17 mouse cellular contexts compared by ENCODE assay signal in genomic region chr5:100378211-100378610, GRCm38 (mm10).
"Had no signal": no experiment of that assay in that cellular context is flagged by ENCODE, and none has a peak within 500 bp of the region (broad histone marks: within the 10 kb centered on the region; RNA-seq: fewer than 3 reads in every experiment).

No protein-coding gene starts in this region.

- H3K4me1 ChIP-seq: neural tube, embryonic 12.5 days; neural tube, embryonic 13.5 days; neural tube, embryonic 15.5 days; stomach, embryonic 15.5 days had no signal

- H3K9me3 ChIP-seq: neural tube, embryonic 12.5 days; neural tube, embryonic 13.5 days; neural tube, embryonic 15.5 days; stomach, embryonic 15.5 days had no signal

- H3K27me3 ChIP-seq: neural tube, embryonic 12.5 days; neural tube, embryonic 13.5 days; neural tube, embryonic 15.5 days; stomach, embryonic 15.5 days had no signal

- H3K4me2 ChIP-seq: neural tube, embryonic 12.5 days; neural tube, embryonic 13.5 days; neural tube, embryonic 15.5 days; stomach, embryonic 15.5 days had no signal

- H3K4me3 ChIP-seq: neural tube, embryonic 12.5 days; neural tube, embryonic 13.5 days; neural tube, embryonic 15.5 days; stomach, embryonic 15.5 days had no signal

- H3K9ac ChIP-seq: neural tube, embryonic 12.5 days; neural tube, embryonic 13.5 days; neural tube, embryonic 15.5 days; stomach, embryonic 15.5 days had no signal

- DNase-seq: retina, postnatal 1 day; right cerebral cortex, adult 18-20 months; right cerebral cortex, postnatal 14 days; right cerebral cortex, postnatal 25 days; right cerebral cortex, postnatal 4 days; spleen, adult 18-20 months; thymus, adult 18-20 months; thymus, adult 2 months; thymus, postnatal 14 days; thymus, postnatal 25 days; thymus, postnatal 36 days; thymus, postnatal 4 days had no signal

- H3K27ac ChIP-seq: neural tube, embryonic 12.5 days; neural tube, embryonic 13.5 days; neural tube, embryonic 15.5 days; stomach, embryonic 15.5 days; stomach, postnatal 0 days had no signal
